Mouse (Mus musculus) liver, adult 2 months (tissue): Measurements from ENCODE around the gene Jchain. TPM values are rescaled to one million over a fixed set of nuclear protein-coding genes. Genes with fewer than 3 reads are reported as not detected.

ENCODE experiments used
- DNase-seq: peaks from one replicate; pipeline ENCODE4 v3.0.0-alpha.2; 2011; ENCODE audit warnings: low read depth, low spot score; ENCODE audit errors: extremely low read depth
- H3K27ac ChIP-seq: fragments of 200-500 bp; replicated peaks from 2 replicates; pipeline ENCODE4 v1.5.1; 2012; ENCODE audit warnings: low read depth, mild to moderate bottlenecking, control low read depth, inconsistent platforms, low read length; ENCODE audit not compliant: insufficient read depth
- H3K27me3 ChIP-seq: fragments of 200-500 bp; 2 replicates; pipeline ENCODE4 v1.6.1; 2012; ENCODE audit warnings: mild to moderate bottlenecking, moderate library complexity, low read length, inconsistent platforms; ENCODE audit not compliant: control insufficient read depth, insufficient read depth
- H3K36me3 ChIP-seq: fragments of 200-500 bp; 2 replicates; pipeline ENCODE4 v1.6.1; 2012; ENCODE audit warnings: low read length, inconsistent platforms; ENCODE audit not compliant: control insufficient read depth, insufficient read depth
- H3K4me1 ChIP-seq: fragments of 200-500 bp; 2 replicates; pipeline ENCODE4 v1.6.1; 2011; ENCODE audit warnings: low read length; ENCODE audit not compliant: control insufficient read depth, insufficient read depth
- H3K4me3 ChIP-seq: fragments of 200-500 bp; 2 replicates; pipeline ENCODE4 v1.5.1; 2011; ENCODE audit warnings: low read depth, mild to moderate bottlenecking, control low read depth, low read length, moderate library complexity; ENCODE audit not compliant: insufficient read depth
- H3K79me2 ChIP-seq: fragments of 200-500 bp; 2 replicates; pipeline ENCODE4 v1.6.1; 2012; ENCODE audit warnings: inconsistent platforms, mild to moderate bottlenecking, low read length, moderate library complexity; ENCODE audit not compliant: control insufficient read depth, insufficient read depth
- H3K9ac ChIP-seq: fragments of 200-500 bp; 2 replicates; pipeline ENCODE4 v1.6.1; 2012; ENCODE audit warnings: low read depth, mild to moderate bottlenecking, control low read depth, inconsistent platforms, low read length
- CTCF ChIP-seq: fragments of 200-500 bp; IDR thresholded peaks from 2 replicates; pipeline ENCODE4 v1.5.1; 2011; ENCODE audit warnings: low read depth, low read length, control low read depth
- POLR2A ChIP-seq: fragments of 200-500 bp; IDR thresholded peaks from 2 replicates; pipeline ENCODE4 v1.6.1; 2011; ENCODE audit warnings: low read length, control low read depth; ENCODE audit not compliant: insufficient read depth; ENCODE audit errors: extremely low read depth
- WGBS: fragments of 180-500 bp; shearing (Covaris S2); methylation state at CpG from one replicate; pipeline ENCODE4 v1.1.7; 2018; 5-methylcytosine and 5-hydroxymethylcytosine counted together
- polyA plus RNA-seq: library from polyadenylated mRNA; depleted of rRNA; stranded (reverse); fragments of >200 nt; gene quantifications from 2 replicates; pipeline ENCODE4 v1.2.3, GENCODE M21; 2012
- total RNA-seq: library from RNA; depleted of rRNA; stranded (reverse); fragments of >200 nt; gene quantifications from 2 replicates; pipeline ENCODE4 v1.2.3, GENCODE M21; 2014

Gene Jchain
- total and polyA plus RNA-seq, 2 experiments: 0.55 to 0.83 TPM

DNA sequence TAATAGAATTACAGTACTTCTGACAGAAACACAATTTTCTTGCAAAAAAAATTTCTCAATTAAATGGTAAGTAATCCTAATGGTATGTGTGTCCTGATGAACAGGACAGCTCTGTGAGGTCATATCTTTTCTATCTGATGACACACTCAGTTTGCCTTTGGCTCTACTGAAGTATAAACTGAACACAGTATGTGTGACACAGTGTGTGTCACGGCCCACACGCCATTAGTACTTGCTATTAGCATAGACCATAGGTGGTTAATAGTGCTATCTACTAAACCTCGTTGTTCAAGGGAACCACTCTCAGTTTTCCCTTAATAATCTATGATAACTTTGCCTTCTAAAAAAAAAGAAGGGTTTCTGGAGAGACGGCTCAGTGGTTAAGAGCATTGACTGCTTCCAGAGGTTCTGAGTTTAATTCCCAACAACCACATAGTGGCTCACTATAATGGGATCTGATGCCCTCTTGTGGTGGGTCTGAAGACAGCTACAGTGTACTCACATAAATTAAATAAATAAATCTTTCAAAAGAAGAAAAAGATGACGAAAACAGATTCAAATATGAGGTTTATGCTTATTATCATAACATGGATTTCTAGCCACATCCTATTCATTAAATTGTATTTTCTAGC, 15.1 kb upstream of the Jchain start:
- peak; percentile 55 for DNase-seq

GRCm38 (mm10) chr5:88540845-88541244, 13.2 kb upstream of the Jchain start:
- H3K36me3 ChIP-seq: no peaks in the 10 kb centered on the region
- H3K27ac ChIP-seq: no peak overlapping the region
- no peaks in the 10 kb centered on the region for H3K27me3 ChIP-seq
- no peak overlapping the region for H3K4me3 ChIP-seq
- no peaks in the 10 kb centered on the region for H3K4me1 ChIP-seq
- TF ChIP-seq CTCF (no peak), POLR2A (no peak)
- no peaks in the 10 kb centered on the region for H3K79me2 ChIP-seq
- no peak overlapping the region for H3K9ac ChIP-seq
- no peak for DNase-seq

More for the DNA sequence above, 15.1 kb upstream of the Jchain start:
- Histone ChIP-seq H3K27ac (no peak overlapping the region), H3K4me1 (no peaks in the 10 kb centered on the region), H3K27me3 (no peaks in the 10 kb centered on the region), H3K79me2 (no peaks in the 10 kb centered on the region), H3K9ac (no peak overlapping the region), H3K4me3 (no peak overlapping the region), H3K36me3 (no peaks in the 10 kb centered on the region)
- TF ChIP-seq POLR2A: no peak
- TF ChIP-seq CTCF: 0 out of 2 replicates have a peak, but pooled peaks have one; percentile 11
- 55% methylated on average over 5 of the region's 5 CpGs for WGBS

- TF ChIP-seq CTCF (no peak), POLR2A (no peak)
- no peak overlapping the region for H3K27ac ChIP-seq
- H3K9ac ChIP-seq: no peak overlapping the region
- 73% methylated on average over 3 of the region's 3 CpGs for WGBS
- no peaks in the 10 kb centered on the region for H3K36me3 ChIP-seq
- H3K27me3 ChIP-seq: no peaks in the 10 kb centered on the region
- H3K79me2 ChIP-seq: no peaks in the 10 kb centered on the region
- H3K4me3 ChIP-seq: no peak overlapping the region
- no peak for DNase-seq
- no peaks in the 10 kb centered on the region for H3K4me1 ChIP-seq
These were observed 7.0 kb upstream of the Jchain start for GRCm38 (mm10) chr5:88534697-88535096.

- 73% methylated on average over 1 of the region's 1 CpGs for WGBS
These were observed 3.2 kb upstream of the Jchain start for GRCm38 (mm10) chr5:88530908-88531307.

GRCm38 (mm10) chr5:88519232-88519631, 8.5 kb downstream of the Jchain start:
- peak; percentile 41 for DNase-seq
- H3K9ac ChIP-seq: no peak overlapping the region
- H3K4me1 ChIP-seq: peaks cover 3% of the 10 kb centered on the region; the same call in 1 of the 2 replicates
- 0% methylated on average over 2 of the region's 2 CpGs for WGBS
- H3K27ac ChIP-seq: no peak overlapping the region
- TF ChIP-seq POLR2A (no peak), CTCF (peak; percentile 6; the same call in 1 of the 2 replicates)
- no peaks in the 10 kb centered on the region for H3K36me3 ChIP-seq
- H3K4me3 ChIP-seq: no peak overlapping the region
- no peaks in the 10 kb centered on the region for H3K27me3 ChIP-seq
- H3K79me2 ChIP-seq: no peaks in the 10 kb centered on the region

More at GRCm38 (mm10) chr5:88530908-88531307, 3.2 kb upstream of the Jchain start:
- no peaks in the 10 kb centered on the region for H3K4me1 ChIP-seq
- no peak overlapping the region for H3K9ac ChIP-seq
- no peaks in the 10 kb centered on the region for H3K79me2 ChIP-seq
- no peak overlapping the region for H3K4me3 ChIP-seq
- no peak for DNase-seq
- no peak overlapping the region for H3K27ac ChIP-seq
- TF ChIP-seq POLR2A: no peak
- TF ChIP-seq CTCF: no peak
- no peaks in the 10 kb centered on the region for H3K27me3 ChIP-seq
- no peaks in the 10 kb centered on the region for H3K36me3 ChIP-seq

GRCm38 (mm10) chr5:88508990-88509389, 18.7 kb downstream of the Jchain start:
- no peak for TF ChIP-seq POLR2A
- TF ChIP-seq CTCF: no peak
- WGBS: 89% methylated on average over 1 of the region's 1 CpGs
- Histone ChIP-seq H3K36me3 (no peaks in the 10 kb centered on the region), H3K4me3 (no peak overlapping the region), H3K27me3 (no peaks in the 10 kb centered on the region), H3K79me2 (no peaks in the 10 kb centered on the region), H3K27ac (no peak overlapping the region), H3K4me1 (no peaks in the 10 kb centered on the region), H3K9ac (no peak overlapping the region)
- DNase-seq: peak; percentile 4
